Comparison of ENCODE assay signal across 12 mouse cellular contexts in the genomic region with DNA sequence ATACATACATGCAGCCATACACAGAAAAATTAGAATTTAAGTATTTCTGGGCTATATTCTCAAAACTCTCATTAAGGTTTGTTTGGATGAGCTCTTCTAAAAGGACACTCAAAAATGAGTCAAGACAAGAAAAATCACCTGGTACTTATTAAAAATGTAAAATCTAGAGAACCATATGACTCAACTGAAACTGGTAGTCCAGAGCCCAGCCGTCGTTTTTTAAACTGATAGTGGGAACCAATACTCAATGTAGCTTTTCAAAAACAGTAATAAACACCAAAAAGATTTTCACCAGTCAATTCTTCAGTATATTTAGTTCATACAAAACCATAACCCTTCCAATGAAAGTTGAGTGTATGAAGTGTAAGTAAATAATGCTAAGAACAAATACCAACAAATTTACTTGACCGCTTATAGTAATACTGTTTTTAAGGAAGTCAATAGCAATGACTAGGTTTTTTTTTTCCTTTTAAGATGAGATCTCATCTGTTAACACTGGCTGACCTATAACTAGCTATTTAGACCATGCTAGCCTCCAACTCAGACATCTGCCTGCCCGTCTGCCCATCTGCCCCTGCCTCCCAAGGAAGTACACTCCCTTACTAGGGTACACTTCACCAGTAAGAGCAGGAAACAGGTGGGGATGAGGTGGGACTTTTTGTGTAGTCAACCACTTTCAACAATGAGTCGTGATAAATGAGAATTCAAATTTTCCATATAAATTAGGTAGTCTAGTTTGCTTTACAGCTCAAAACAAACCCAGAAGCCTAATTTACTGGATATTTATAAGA. TPM values are rescaled to one million over a fixed set of nuclear protein-coding genes. Genes with fewer than 3 reads are reported as not detected.
DNase-seq lines count a peak whose midpoint lies in the region; ATAC-seq lines count a peak whose summit lies in the region.
"Had no signal": no experiment of that assay in that cellular context is flagged by ENCODE, and none has a peak within 500 bp of the region (broad histone marks: within the 10 kb centered on the region; RNA-seq: fewer than 3 reads in every experiment).

No protein-coding gene starts in this region.

- H3K27me3 ChIP-seq in kidney, embryonic 15.5 days, result no peaks in the 10 kb centered on the region
- H3K27me3 ChIP-seq in hindbrain, embryonic 16.5 days (replicated peaks; ENCODE audit: control insufficient read depth, insufficient read depth, low read length), result no peaks in the 10 kb centered on the region
- H3K27me3 ChIP-seq in midbrain, embryonic 14.5 days (ENCODE audit: control insufficient read depth, insufficient read depth, low read length), result no peaks in the 10 kb centered on the region

- 66% methylated on average over 5 of the region's 5 CpGs for WGBS in kidney, embryonic 15.5 days
- WGBS in hindbrain, embryonic 16.5 days, result 78% methylated on average over 5 of the region's 5 CpGs
- WGBS in midbrain, embryonic 14.5 days, result 80% methylated on average over 5 of the region's 5 CpGs

- H3K9me3 ChIP-seq in kidney, embryonic 15.5 days (replicated peaks), result no peaks in the 10 kb centered on the region
- no peaks in the 10 kb centered on the region for H3K9me3 ChIP-seq in hindbrain, embryonic 16.5 days (ENCODE audit: control insufficient read depth, low read length)
- no peaks in the 10 kb centered on the region for H3K9me3 ChIP-seq in midbrain, embryonic 14.5 days (ENCODE audit: control insufficient read depth, low read length)

- H3K4me3 ChIP-seq in kidney, embryonic 15.5 days (replicated peaks), result no peak overlapping the region
- no peak overlapping the region for H3K4me3 ChIP-seq in hindbrain, embryonic 16.5 days (ENCODE audit: low read length)
- no peak overlapping the region for H3K4me3 ChIP-seq in midbrain, embryonic 14.5 days (replicated peaks; ENCODE audit: low read depth, low read length)

- no peak overlapping the region for H3K9ac ChIP-seq in kidney, embryonic 15.5 days
- no peak overlapping the region for H3K9ac ChIP-seq in hindbrain, embryonic 16.5 days (ENCODE audit: low read depth, low read length)
- H3K9ac ChIP-seq in midbrain, embryonic 14.5 days (replicated peaks; ENCODE audit: low read length), result no peak overlapping the region

- H3K4me1 ChIP-seq in kidney, embryonic 15.5 days, result peaks cover 38% of the 10 kb centered on the region
- peaks cover 28% of the 10 kb centered on the region for H3K4me1 ChIP-seq in hindbrain, embryonic 16.5 days (ENCODE audit: control insufficient read depth, insufficient read depth, low read depth, low read length)
- peaks cover 35% of the 10 kb centered on the region for H3K4me1 ChIP-seq in midbrain, embryonic 14.5 days (ENCODE audit: control insufficient read depth, insufficient read depth, low read length)

- DNase-seq in kidney, postnatal 36 days, result no peak
- peak; percentile 34 for DNase-seq in brain, adult 2 months (ENCODE audit: low read depth, low spot score)
- no peak for DNase-seq in midbrain, embryonic 14.5 days
- no peak for DNase-seq in retina, postnatal 1 day
- no peak for DNase-seq in MN1 (ENCODE audit: low spot score)
- DNase-seq: right cerebral cortex, postnatal 14 days had no signal

- ATAC-seq in kidney, embryonic 15.5 days (replicated peaks; ENCODE audit: low FRiP score), result no peak
- ATAC-seq in hindbrain, embryonic 16.5 days, result no peak
- ATAC-seq in midbrain, embryonic 14.5 days (ENCODE audit: low FRiP score, low TSS enrichment), result no peak
- ATAC-seq in erythroid progenitor cell, adult 5-6 weeks (replicated peaks; ENCODE audit: low FRiP score, poor library complexity, severe bottlenecking), result no peak

- peak overlapping the region; percentile 71 for H3K4me2 ChIP-seq in kidney, embryonic 15.5 days
- H3K4me2 ChIP-seq in hindbrain, embryonic 16.5 days (ENCODE audit: low read length), result peak overlapping the region; percentile 25; the same call in 1 of the 2 replicates
- peak overlapping the region; percentile 77 for H3K4me2 ChIP-seq in midbrain, embryonic 14.5 days (ENCODE audit: low read length)

- H3K36me3 ChIP-seq in kidney, embryonic 15.5 days, result peaks cover 37% of the 10 kb centered on the region
- no peaks in the 10 kb centered on the region; the same call in none of the 2 replicates for H3K36me3 ChIP-seq in hindbrain, embryonic 16.5 days (ENCODE audit: control insufficient read depth, insufficient read depth, low read length)
- peaks cover 14% of the 10 kb centered on the region for H3K36me3 ChIP-seq in midbrain, embryonic 14.5 days (ENCODE audit: control insufficient read depth, insufficient read depth, low read length)

- no peak overlapping the region for H3K27ac ChIP-seq in kidney, embryonic 15.5 days
- H3K27ac ChIP-seq in hindbrain, embryonic 16.5 days (ENCODE audit: low read depth, low read length), result no peak overlapping the region
- H3K27ac ChIP-seq in midbrain, embryonic 14.5 days (replicated peaks; ENCODE audit: low read depth, low read length), result no peak overlapping the region
- H3K27ac ChIP-seq: macrophage had no signal

RNA-seq across cellular contexts. Expression of gene Hnrnpc, which starts 3.5 kb away (rescaled TPM):
- polyA plus RNA-seq in kidney, embryonic 15.5 days (2015; fragmentation: Nextera tagmentation; extraction: Ambion mirVana), result 682 and 728 TPM in 2 replicates
- polyA plus RNA-seq in hindbrain, embryonic 16.5 days (2015; fragmentation: Nextera tagmentation; extraction: Ambion mirVana), result 414 and 445 TPM in 2 replicates
- 473 and 549 TPM in 2 replicates for polyA plus RNA-seq in midbrain, embryonic 14.5 days (2014; fragmentation: Nextera tagmentation; extraction: Ambion mirVana)
- total RNA-seq in erythroid progenitor cell, adult 5-6 weeks (2015; ENCODE audit: low replicate concordance), result 211 and 286 TPM in 2 replicates
- total RNA-seq in erythroid progenitor cell, adult 5-6 weeks (2017; ENCODE audit: low replicate concordance), result 222 and 316 TPM in 2 replicates

RNA-seq across cellular contexts. Expression of gene Rpgrip1, which starts 10.1 kb away (rescaled TPM):
- polyA plus RNA-seq in kidney, embryonic 15.5 days (2015; fragmentation: Nextera tagmentation; extraction: Ambion mirVana), result 79.3 and 81.1 TPM in 2 replicates
- 36.2 and 45.4 TPM in 2 replicates for polyA plus RNA-seq in hindbrain, embryonic 16.5 days (2015; fragmentation: Nextera tagmentation; extraction: Ambion mirVana)
- 39.5 and 57.3 TPM in 2 replicates for polyA plus RNA-seq in midbrain, embryonic 14.5 days (2014; fragmentation: Nextera tagmentation; extraction: Ambion mirVana)
- total RNA-seq in erythroid progenitor cell, adult 5-6 weeks (2015; ENCODE audit: low replicate concordance), result 0.36 and 10.1 TPM in 2 replicates
- 1.3 and 9.9 TPM in 2 replicates for total RNA-seq in erythroid progenitor cell, adult 5-6 weeks (2017; ENCODE audit: low replicate concordance)

RNA-seq across cellular contexts. Expression of gene Olfr221, which starts 58.1 kb away (rescaled TPM):
- polyA plus RNA-seq in kidney, embryonic 15.5 days (2015; fragmentation: Nextera tagmentation; extraction: Ambion mirVana), result not detected in 2 replicates
- polyA plus RNA-seq in hindbrain, embryonic 16.5 days (2015; fragmentation: Nextera tagmentation; extraction: Ambion mirVana), result not detected in 2 replicates
- polyA plus RNA-seq in midbrain, embryonic 14.5 days (2014; fragmentation: Nextera tagmentation; extraction: Ambion mirVana), result not detected in 2 replicates
- not detected in 2 replicates for total RNA-seq in erythroid progenitor cell, adult 5-6 weeks (2015; ENCODE audit: low replicate concordance)
- total RNA-seq in erythroid progenitor cell, adult 5-6 weeks (2017; ENCODE audit: low replicate concordance), result not detected in 2 replicates
- total RNA-seq: common myeloid progenitor, adult 5-6 weeks; hematopoietic stem cell, adult 5-6 weeks had no signal
- polyA plus RNA-seq: macrophage had no signal

Comparison
In these comparisons a context has a peak if more than half of its experiments do, and no peak if none do; other contexts are left out.
1. H3K4me2 ChIP-seq: peak in every context shown above with its lines; median percentile 77 in midbrain, embryonic 14.5 days; 71 in kidney, embryonic 15.5 days; 25 in hindbrain, embryonic 16.5 days.